Mouse (Mus musculus) left cerebral cortex, adult 11 months (tissue): Measurements from ENCODE around the gene Lrrc27.

ENCODE experiments used
- DNase-seq: peaks from one replicate; pipeline ENCODE4 v3.0.0; 2022; ENCODE audit warnings: low spot score

The Lrrc27 gene

DNA sequence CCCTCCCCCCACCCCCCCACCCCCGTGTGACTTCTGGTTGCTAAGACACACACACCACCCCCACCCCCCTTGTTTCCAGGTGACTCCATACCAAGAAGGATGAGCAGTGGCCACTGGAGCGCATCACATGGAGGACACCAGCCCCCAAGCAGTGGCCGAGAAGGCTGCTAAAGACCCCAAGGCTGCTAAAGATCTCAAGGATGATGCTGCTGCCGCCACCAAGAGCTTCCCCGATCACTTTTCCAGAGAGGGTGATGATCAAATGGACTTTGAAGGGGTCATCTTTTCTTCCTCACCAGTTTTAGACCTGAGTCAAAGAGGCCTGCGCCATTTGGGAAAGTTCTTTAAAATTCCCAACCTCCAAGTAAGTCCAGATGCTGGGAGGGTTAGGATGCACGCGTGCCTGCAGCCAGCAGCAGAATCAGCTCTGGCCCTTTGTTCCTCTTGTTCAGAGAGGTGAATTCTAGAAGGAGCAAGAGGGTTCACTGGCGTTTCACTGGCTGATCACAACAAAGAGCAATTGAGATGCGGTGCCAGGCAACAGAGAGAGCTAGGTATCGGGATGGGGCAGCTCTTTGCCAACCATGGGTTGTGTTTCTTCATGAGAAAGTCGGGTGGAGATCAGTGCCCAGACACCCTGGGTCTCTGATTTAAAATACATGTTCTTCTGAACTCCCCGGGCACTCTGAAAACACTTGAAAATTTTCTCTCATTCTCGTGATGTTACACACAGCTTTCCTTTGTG is 2.0 kb downstream of the Lrrc27 start:
- no peak for DNase-seq

DNA sequence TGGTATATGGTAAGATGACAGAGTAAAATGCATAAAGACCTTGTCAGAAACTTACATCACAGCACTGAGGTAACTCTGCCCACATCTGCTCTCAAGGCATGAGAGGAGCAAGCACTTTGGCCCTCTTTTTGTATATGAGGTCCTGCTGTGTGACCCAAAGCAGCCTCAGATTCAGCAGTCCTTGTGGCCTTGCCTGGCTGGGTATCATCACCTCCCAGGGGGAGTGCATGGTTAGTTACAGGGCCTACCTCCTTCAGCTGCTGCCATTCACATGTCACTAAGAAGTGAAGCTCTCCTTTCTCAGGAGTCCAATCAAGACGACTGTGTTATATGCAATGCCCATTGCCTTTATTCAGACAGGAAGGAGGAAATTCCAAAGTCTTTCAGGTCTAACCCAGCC is 2.7 kb downstream of the Lrrc27 start:
- no peak for DNase-seq

DNA sequence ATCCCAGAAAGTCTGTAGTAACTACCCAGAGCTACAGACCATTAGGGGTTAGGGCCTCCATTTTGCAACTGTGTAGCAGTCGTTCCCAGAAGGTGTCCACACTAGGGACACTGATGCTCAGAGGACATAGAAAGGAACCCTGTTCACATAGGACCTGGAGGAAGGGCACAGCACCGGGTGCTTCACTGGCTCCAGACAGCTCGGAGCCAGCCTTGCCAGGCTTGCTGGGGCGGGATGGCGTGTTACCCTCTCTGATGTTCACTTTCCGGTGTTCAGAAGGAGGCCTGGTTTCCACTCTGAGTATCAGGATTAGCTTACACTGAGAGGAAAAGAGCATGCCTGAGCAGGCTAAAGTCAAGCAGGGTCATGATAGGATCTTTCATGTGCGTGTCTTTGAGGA is 3.2 kb downstream of the Lrrc27 start:
- DNase-seq = no peak

DNA sequence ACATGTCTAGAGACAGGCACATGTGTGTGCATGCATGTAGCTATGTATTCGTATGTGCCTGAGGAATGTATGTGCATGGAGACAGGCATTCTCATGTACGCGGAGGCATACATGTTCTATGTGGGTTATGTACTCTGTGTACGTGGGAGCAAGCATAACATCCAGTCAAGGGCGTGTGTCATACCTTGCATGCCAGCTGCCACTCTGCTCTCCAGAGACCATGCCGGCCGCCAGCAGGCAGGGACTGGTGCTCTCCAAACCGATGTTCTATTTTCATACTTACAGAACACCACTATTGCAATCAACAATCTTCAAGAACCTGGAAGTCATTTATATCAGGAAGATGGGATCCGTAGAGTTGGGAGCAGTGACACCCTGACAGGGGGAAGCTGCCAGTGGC is 3.7 kb downstream of the Lrrc27 start:
- DNase-seq = no peak

DNA sequence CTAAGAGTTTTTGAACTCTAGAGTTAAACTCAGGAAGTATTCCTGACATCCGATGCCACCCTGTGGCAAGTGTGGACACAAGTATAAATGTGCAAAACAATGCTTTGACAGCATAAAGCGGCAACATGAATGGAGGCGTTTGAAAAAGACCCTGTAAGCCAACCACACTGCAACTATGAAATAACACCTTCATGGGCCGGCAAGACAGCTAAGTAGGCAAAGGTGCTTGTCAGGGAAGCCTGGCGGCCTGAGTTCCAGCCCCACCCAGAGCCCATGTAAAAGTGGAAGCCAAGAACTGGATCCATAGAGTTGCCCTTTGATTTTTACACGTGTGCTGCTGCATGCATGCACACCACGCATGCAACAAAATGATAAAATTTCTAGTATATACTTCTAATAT is 4.3 kb downstream of the Lrrc27 start:
- no peak for DNase-seq

DNA sequence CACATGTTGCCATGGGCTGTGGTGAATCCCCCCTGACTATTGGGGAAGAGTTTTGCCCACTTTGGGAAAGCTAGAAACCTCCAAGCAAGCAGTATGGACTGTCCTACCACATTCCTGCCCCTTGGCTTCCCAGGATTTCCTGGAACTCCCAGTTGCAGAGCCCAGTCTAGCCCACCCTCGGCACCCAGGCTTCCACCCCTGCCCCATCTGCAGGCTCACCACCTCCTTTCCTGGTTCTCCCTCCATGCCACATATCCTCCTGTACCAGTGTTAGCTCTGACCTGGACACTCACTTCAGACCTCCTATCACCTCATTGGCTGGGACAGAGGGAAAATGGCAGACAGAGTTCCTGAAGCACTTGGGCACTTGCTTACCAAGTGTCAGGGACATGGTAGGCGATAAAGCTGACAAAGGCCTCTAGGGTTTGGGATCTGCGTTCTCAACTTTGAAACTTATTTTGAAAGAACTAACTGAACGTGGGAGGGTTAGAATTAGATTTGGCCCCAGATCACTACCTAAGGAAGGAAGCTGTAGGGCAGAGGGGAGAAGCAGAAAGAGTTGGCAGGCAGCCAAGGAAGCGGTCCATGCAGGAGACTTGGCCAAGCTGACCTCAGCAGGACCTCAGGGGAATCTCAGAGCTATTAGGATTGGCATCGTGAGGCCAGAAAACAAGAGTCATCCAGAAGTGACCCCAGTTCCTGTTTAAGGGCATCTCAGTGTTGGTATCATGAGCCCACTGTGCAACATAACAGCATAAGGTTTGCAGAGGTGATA is 6.0 kb downstream of the Lrrc27 start:
- DNase-seq = no peak

DNA sequence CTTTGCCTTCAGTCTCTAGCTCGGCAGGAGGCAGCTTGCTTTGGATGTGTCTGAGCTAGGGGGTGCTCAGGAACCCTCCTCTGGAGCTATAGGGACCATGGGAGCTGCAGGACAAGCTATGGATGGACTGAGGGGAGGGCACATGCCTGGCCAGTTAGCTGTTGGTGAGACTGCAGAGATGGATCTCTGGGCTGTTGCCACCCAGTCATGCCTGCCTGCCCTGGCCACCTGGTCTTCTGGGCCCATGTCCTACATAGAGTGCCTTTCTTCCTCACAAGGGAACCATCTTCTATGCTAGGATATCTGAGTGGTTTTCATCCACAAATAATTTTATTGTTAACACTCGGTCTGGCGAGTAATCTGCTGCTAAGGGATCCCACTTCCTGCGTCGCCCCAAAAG is 6.7 kb downstream of the Lrrc27 start:
- no peak for DNase-seq

DNA sequence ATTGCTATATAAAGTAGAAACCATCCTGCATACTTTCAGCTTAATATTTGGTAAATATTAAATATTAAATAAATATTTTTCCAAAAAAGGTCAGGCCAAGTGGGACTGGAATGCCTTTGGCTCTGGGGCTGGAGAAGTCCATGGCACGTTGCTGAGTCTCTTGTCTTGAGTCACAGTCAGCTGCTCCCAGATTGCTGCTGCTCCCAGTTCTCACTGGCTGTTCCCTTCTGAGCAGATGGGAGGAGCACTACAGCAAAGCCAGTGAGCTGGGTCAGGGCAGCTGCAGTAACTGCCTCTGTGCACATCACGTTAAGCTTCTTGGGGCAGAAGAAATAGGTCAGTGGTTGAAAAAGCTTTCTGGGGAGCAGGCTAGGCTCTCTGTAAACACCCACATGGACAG is 7.5 kb downstream of the Lrrc27 start:
- no peak for DNase-seq

DNA sequence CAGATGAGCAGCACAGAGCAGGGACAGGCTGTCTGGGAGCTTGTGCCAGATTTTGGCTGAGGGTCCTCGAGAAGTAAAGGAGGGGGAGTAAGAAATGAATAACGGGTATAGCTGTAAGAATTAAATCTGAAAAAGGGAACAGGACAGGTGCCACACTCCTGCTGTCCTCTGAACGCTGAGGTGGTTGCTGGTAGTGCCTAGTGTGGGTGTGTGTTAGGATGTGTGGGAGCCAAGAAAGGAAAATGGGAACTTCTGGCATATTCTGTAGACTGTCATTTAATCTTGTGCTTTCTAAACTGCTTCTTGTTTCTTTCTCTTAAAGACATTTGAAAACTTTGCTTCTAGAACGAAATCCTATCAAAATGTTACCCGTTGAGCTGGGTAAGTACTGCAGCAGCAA is 8.3 kb downstream of the Lrrc27 start:
- no peak for DNase-seq

DNA sequence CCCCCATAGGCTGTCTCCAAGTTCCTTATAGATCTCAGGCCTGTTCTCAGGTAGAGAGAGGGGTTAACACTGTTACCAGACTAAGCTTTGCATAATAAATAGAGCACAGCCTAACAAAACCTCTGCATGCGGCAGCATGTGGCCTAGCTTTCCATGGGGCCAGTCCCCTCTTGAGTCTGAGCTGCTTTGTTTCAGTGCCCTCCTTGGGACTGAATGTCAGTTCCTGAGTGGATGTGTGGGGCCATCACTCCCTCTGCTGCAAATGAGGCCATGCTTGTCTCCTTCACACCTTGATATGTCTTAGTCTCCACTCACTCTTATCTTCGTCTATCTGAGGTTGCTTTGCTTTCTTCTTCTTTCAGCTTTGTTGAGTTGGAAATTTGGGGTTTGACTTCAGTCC is 9.1 kb downstream of the Lrrc27 start:
- no peak for DNase-seq

DNA sequence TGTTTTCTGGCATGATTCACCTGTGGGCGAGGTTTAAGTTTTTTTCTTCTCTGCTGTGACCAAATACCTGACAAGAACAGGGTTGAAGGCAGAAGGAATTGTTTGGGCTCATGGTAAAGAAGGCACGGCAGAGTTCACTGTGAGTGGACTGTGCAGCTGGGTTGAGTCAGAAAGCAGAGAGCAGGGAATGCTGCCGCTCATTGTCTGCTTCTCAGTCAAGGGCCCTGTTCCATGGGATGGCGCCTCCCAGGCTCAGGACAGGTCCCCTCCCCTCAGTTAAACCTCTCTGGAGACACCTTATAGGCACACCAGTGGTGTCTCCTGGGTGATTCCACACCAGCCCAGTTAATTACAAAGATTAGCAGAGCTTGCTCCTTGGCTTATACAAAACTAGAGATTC is 9.6 kb downstream of the Lrrc27 start:
- no peak for DNase-seq

DNA sequence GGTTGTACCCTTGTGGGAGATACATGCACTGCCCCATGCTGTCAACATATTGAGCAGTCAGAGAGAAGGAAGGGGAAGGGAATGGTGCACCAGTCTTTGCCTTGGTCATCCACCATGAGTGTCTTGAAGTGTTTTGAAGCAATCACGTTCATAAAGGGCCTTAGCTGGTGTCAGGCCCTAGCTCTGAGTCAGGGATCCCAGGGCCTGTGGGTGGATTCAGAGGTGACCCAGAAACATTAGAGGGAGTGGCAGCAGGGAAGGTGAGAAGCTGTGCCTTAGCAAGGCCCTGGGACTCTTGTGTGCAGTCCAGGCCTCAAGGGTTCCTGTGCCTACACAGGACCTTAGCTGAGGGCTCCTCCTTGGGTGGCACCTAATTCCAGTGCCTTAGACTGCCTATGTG is 11.3 kb downstream of the Lrrc27 start:
- no peak for DNase-seq

DNA sequence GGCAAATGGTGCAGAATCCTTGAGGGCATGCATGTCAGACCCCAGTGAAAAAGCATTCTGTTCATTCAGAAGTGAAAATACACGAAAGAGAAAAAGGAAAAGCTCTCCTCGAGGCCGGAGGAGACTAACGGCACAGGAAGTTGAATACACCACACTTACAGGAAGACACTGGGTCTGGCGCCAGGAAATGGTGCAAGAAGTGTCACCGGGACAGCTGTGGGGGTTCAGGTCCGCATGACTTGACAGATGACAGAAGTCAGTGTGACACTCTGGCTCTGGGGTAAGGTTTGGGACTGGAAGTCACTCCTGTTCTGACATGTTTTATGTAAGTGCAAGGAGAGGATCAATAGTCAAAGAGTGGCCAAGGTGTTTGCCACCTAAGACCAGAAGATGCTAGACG is 11.9 kb downstream of the Lrrc27 start:
- no peak for DNase-seq

DNA sequence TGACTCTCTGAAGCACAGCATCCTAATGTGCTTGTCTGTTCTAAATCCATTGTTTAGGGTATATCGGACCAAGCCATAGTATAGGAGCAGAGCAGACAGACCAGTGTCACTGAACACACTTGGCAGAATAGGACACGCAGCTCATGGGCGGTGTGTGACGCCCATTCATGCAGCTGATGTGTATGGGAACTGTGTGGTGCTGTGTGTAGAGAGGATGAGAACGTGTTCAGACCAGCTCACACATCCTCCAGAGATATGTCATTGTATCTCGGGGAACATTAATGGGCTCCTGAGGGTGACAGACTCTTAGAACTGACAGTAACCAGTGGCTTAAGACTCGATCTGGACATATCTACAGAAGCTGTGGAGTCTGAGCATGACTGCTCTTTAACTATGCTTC is 13.6 kb downstream of the Lrrc27 start:
- DNase-seq = no peak

DNA sequence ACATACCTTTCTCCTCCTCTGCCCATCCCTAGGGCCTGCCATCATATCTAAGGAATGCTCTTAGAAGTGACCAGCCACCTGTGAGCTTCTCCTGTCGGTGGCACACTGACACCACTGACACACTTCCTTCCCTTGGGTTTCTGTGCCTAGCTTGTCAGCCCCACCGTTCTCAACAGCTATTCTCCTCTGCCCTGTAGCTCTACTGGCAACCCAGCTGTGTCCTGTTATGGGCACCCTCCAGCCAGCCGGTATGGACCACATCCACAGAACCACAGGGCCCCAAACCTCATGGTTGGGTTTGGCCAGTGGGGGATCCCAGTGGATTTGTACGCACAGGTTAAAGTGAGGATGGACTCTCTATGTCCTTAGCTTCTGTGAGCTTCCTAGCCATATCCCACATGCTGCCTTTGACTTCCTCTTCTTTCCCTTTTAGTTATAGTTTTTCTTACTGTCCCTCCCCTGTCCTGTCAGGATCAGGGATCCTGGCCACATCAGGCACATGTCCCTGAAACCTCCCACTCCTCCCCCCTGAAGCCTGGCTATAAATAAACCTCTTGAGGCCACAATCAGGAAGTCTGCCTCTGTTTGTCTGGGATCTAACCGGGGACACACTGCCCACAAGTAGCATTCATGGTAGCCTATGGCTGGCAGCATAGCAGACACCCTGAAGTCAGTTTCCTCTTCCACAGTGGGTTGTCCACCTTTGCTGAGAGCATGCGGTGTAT is 15.8 kb downstream of the Lrrc27 start:
- no peak for DNase-seq

DNA sequence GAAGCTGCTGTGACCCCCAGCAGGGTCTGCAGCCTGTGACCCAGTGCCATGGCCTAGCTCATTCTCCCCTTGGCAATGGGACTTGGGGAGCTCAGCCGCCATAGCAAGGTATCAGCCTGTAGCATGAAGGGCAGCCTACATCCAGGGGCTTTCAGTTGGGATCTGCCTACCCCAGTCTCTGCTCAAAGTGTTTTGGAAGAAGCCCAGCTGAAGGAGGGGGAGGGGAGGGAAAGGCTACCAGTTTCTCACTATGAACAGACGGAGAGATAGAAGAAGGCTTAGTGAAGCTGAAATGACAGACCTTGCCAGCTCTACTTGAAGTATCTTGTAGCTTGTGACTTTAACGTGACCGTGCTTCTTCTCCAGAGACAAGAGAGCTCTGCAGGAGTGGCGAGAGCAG is 17.0 kb downstream of the Lrrc27 start:
- no peak for DNase-seq

DNA sequence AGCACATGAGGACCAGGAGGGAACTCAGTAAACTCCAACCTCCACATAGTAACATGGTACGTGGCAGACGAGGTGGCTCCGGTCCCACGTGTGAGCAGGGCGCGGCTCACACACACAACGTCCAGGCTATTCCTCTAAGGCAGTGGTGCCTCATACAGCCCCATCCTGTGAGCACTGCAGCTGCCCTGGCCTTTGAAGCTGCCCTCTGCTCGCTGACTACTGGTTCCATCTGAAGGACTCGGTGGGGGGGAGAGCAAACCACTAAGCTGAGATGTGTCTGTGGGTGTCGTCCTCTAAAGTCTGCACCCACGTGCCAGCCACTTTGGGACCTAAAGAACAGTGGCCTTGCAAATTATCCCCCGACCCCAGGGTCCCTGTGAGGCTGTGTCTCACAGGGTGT is 17.5 kb downstream of the Lrrc27 start:
- DNase-seq = no peak

DNA sequence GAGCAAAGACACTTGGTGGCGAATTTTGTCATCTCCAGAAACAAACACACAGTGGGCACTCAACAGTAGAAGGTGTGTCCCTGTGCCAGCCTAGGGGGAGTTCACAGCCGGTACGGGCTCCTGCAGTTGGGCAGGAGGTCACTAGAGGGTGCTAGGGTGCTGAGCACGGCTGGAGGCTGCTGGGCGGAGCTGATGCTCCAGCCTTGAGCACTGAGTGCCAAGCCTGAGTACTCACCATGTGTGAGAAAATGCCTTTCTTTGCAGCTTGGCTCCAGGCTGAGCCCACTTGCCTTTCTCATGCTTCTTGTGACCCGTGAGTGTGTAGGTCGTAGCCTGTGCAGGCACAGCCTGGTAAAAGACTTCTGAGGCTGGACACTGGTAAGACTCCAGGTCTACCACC is 20.9 kb downstream of the Lrrc27 start:
- DNase-seq = peak; percentile 79

DNA sequence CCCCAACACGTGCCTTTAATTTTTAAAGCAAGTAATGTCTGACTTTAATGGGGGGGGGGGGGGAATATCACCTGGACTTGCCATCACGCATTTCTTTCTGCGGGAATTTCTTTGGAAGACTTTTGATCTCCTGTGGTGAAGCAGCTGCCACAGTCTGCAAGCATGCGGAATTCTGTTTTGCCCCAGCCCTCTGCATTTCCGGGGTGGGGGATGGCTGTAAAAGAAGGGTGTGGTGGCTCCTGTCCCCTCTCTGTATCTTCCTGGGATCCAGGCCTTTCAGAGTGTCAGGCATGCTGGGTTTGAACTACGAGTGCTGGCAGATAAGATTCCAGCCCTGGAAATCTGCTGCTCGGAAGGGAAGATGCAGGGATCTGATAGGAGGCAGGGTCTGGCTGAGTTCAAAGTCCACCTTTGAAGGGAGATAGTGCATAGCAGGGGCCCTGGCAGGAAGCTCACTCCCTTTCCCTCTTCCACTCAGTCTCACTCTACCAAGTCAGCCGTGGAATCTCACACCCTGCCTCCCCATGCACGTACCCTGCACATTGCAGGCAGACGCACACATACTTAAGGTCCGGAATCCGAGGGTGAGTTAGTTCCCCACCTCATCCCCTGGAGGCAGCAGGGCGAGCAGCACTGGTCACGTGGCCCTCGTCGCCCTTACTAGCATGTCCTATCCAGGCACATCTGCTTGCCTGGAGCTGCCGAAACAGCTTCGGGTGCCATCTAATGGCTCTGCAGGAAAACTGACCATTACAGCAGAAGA is 21.8 kb downstream of the Lrrc27 start:
- DNase-seq = no peak

DNA sequence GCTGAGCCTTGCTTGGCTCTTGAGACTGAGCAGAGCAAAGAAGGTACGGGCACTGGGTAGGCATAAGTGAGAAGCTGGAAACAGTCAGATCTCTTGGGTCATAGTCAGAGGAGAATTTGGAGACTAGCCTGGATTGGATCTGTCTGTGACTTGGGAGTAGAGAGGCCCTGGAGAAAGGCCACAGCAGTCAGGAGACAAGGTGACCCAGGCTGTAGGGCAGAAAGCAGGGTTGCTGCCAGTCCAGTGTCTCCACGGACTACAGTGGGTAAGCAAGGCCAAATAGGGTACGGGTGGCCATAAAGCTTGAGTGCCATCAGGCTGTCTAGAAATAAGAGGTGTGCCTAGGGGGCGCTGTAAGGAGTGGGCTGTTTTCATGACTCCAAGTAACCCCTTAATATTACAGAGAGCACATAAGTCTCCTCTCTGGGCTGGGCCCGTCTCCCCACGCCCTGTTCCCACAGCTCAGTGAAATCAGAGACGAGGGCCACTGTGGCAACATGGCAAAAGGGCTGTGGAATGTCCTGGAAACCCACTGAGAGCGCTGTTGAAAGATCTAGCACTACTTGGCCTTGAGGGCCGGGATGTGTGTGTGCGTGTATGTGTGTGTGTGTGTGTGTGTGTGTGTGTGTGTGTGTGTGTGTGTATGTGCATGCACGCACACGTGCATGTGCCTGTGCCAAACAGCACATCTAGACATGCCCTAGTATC is 23.0 kb downstream of the Lrrc27 start:
- no peak for DNase-seq

DNA sequence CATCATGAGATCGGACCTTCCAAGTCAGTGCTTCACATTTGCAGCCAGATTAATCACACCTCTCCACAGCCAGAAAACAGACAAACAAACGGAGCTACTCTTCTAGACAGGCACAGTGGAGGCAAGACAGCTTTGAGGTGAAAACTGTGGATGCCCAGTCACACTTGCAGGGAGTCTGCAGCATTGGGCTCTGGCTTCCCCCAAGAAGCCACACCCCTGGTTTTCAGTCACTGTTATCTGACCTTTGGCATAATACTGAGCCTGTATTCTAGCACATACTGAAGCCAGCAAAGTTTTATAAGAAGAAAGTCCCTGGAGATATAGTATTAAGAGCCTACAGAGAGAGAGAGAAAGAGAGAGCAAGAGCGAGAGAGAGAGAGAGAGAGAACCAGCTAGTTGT is 26.6 kb downstream of the Lrrc27 start:
- no peak for DNase-seq

DNA sequence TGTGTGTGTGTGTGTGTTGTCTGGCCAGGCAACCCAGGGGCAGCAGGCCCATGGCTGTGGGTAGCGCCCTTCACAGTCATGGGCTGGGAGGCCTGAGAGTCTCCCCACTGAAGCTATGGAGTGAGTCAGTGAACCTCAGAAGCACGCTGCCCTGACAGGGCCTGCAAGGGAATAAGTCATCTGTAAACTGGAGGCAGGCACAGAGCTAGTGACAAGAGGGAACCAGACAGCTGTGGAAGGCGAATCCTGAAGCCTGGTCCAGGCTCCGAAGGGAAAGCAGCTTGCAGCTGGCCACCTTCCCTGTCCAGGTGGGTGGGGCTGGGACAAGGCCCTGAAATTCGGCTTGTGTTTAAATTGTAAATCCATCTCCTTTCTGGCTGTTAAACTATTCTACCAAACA is 33.3 kb downstream of the Lrrc27 start:
- DNase-seq = no peak
